Mouse (Mus musculus) neural tube, embryonic 14.5 days (tissue): ENCODE measurements at regions not wholly inside any gene's neighbourhood (a gene's known extent, or its start where the extent isn't known, plus 50 kb on each side); places are given as distances from the start of the nearest gene placed in this dataset.

Source experiments
- ATAC-seq: fragments of 200-750 bp; cut with Nextera tagmentation; 2 replicates; pipeline ENCODE4 v1.8.0; 2017; ENCODE audit warnings: low read depth, mild to moderate bottlenecking, moderate TSS enrichment, moderate library complexity
- H3K27ac ChIP-seq: fragments of 300-500 bp; sonication (generic); 2 replicates; pipeline ENCODE4 v1.5.1; 2014; ENCODE audit warnings: low read depth, mild to moderate bottlenecking, control low read depth, low read length, moderate library complexity, mixed read lengths
- H3K27me3 ChIP-seq: fragments of 300-500 bp; sonication (generic); 2 replicates; pipeline ENCODE4 v1.6.1; 2014; ENCODE audit warnings: low read length; ENCODE audit not compliant: control insufficient read depth, insufficient read depth
- H3K36me3 ChIP-seq: fragments of 300-500 bp; sonication (generic); 2 replicates; pipeline ENCODE4 v1.6.1; 2014; ENCODE audit warnings: low read length, mixed read lengths; ENCODE audit not compliant: control insufficient read depth, insufficient read depth
- H3K4me1 ChIP-seq: fragments of 300-500 bp; sonication (generic); 2 replicates; pipeline ENCODE4 v1.6.1; 2014; ENCODE audit warnings: low read length; ENCODE audit not compliant: control insufficient read depth, insufficient read depth
- H3K4me2 ChIP-seq: fragments of 300-500 bp; sonication (generic); 2 replicates; pipeline ENCODE4 v1.6.1; 2014; ENCODE audit warnings: mild to moderate bottlenecking, low read depth, low read length, control low read depth
- H3K4me3 ChIP-seq: fragments of 300-500 bp; sonication (generic); 2 replicates; pipeline ENCODE4 v1.5.1; 2014; ENCODE audit warnings: low read depth, low read length, control low read depth, mixed read lengths
- H3K9ac ChIP-seq: fragments of 300-500 bp; sonication (generic); replicated peaks from 2 replicates; pipeline ENCODE4 v1.6.1; 2014; ENCODE audit warnings: low read depth, mild to moderate bottlenecking, control low read depth, low read length, mixed read lengths
- H3K9me3 ChIP-seq: fragments of 300-500 bp; sonication (generic); 2 replicates; pipeline ENCODE4 v1.6.1; 2016; ENCODE audit warnings: low read length; ENCODE audit not compliant: control insufficient read depth
- WGBS: fragments of 180-500 bp; shearing (Covaris S2); extraction: QIAGEN DNeasy Blood & Tissue Kit; methylation state at CpG from one replicate; pipeline ENCODE4 v1.1.7; 2014; 5-methylcytosine and 5-hydroxymethylcytosine counted together

- 81% methylated on average over 2 of the region's 2 CpGs for WGBS
- no peak for ATAC-seq
Observed at GRCm38 (mm10) chr6:95179993-95180392, 63.0 kb downstream of the Kbtbd8 start.

GRCm38 (mm10) chr6:95182238-95182637, 65.2 kb downstream of the Kbtbd8 start:
- WGBS = 32% methylated on average over 1 of the region's 1 CpGs
- no peak overlapping the region for H3K4me3 ChIP-seq
- H3K9ac ChIP-seq = no peak overlapping the region
- H3K27me3 ChIP-seq = no peaks in the 10 kb centered on the region
- no peak overlapping the region for H3K4me2 ChIP-seq
- H3K9me3 ChIP-seq = no peaks in the 10 kb centered on the region
- H3K27ac ChIP-seq = no peak overlapping the region
- no peaks in the 10 kb centered on the region for H3K36me3 ChIP-seq
- ATAC-seq = no peak
- H3K4me1 ChIP-seq = no peaks in the 10 kb centered on the region

More at GRCm38 (mm10) chr6:95179993-95180392, 63.0 kb downstream of the Kbtbd8 start:
- no peaks in the 10 kb centered on the region for H3K27me3 ChIP-seq
- H3K4me2 ChIP-seq = no peak overlapping the region
- H3K9me3 ChIP-seq = no peaks in the 10 kb centered on the region
- no peak overlapping the region for H3K9ac ChIP-seq
- H3K36me3 ChIP-seq = no peaks in the 10 kb centered on the region
- no peak overlapping the region for H3K4me3 ChIP-seq
- no peak overlapping the region for H3K27ac ChIP-seq
- no peaks in the 10 kb centered on the region for H3K4me1 ChIP-seq

GRCm38 (mm10) chr6:95185074-95185931, 68.3 kb downstream of the Kbtbd8 start:
- no peak overlapping the region for H3K4me3 ChIP-seq
- no peaks in the 10 kb centered on the region for H3K4me1 ChIP-seq
- no peak overlapping the region for H3K4me2 ChIP-seq
- H3K36me3 ChIP-seq = no peaks in the 10 kb centered on the region
- H3K27me3 ChIP-seq = no peaks in the 10 kb centered on the region
- H3K9me3 ChIP-seq = no peaks in the 10 kb centered on the region
- H3K27ac ChIP-seq = no peak overlapping the region
- ATAC-seq = no peak
- no peak overlapping the region for H3K9ac ChIP-seq
- WGBS = 83% methylated on average over 7 of the region's 7 CpGs

GRCm38 (mm10) chr6:95196631-95197030, 79.6 kb downstream of the Kbtbd8 start:
- no peaks in the 10 kb centered on the region for H3K4me1 ChIP-seq
- H3K27me3 ChIP-seq = no peaks in the 10 kb centered on the region
- no peak for ATAC-seq
- no peak overlapping the region for H3K4me2 ChIP-seq
- no peaks in the 10 kb centered on the region for H3K36me3 ChIP-seq
- H3K9me3 ChIP-seq = no peaks in the 10 kb centered on the region
- WGBS = 31% methylated on average over 2 of the region's 2 CpGs
- H3K4me3 ChIP-seq = no peak overlapping the region
- no peak overlapping the region for H3K27ac ChIP-seq
- H3K9ac ChIP-seq = no peak overlapping the region

- H3K27ac ChIP-seq = no peak overlapping the region
- no peak overlapping the region for H3K4me2 ChIP-seq
- H3K36me3 ChIP-seq = no peaks in the 10 kb centered on the region
- ATAC-seq = no peak
- H3K4me1 ChIP-seq = 0 out of 2 replicates have a peak, but pooled peaks cover 5% of the 10 kb centered on the region
- H3K9me3 ChIP-seq = no peaks in the 10 kb centered on the region
- no peak overlapping the region for H3K9ac ChIP-seq
- no peak overlapping the region for H3K4me3 ChIP-seq
- H3K27me3 ChIP-seq = no peaks in the 10 kb centered on the region
- WGBS = 81% methylated on average over 6 of the region's 6 CpGs
Observed at GRCm38 (mm10) chr6:95198611-95199010, 81.6 kb downstream of the Kbtbd8 start.

GRCm38 (mm10) chr6:95202291-95202790, 85.3 kb downstream of the Kbtbd8 start:
- Histone ChIP-seq H3K27ac (peak overlapping the region; percentile 66), H3K4me1 (0 out of 2 replicates have a peak, but pooled peaks cover 5% of the 10 kb centered on the region), H3K36me3 (no peaks in the 10 kb centered on the region), H3K4me3 (no peak overlapping the region), H3K4me2 (peak overlapping the region; percentile 27; the same call in 1 of the 2 replicates), H3K9me3 (no peaks in the 10 kb centered on the region), H3K9ac (no peak overlapping the region), H3K27me3 (no peaks in the 10 kb centered on the region)
- ATAC-seq = peak; percentile 85
- 11% methylated on average over 6 of the region's 6 CpGs for WGBS

- Histone ChIP-seq H3K27me3 (no peaks in the 10 kb centered on the region), H3K4me1 (0 out of 2 replicates have a peak, but pooled peaks cover 5% of the 10 kb centered on the region), H3K36me3 (no peaks in the 10 kb centered on the region), H3K27ac (peak overlapping the region; percentile 66), H3K4me2 (peak overlapping the region; percentile 27), H3K4me3 (no peak overlapping the region), H3K9me3 (no peaks in the 10 kb centered on the region), H3K9ac (no peak overlapping the region)
- 18% methylated on average over 9 of the region's 9 CpGs for WGBS
- peak; percentile 78 for ATAC-seq
Observed at GRCm38 (mm10) chr6:95202978-95203377, 85.9 kb downstream of the Kbtbd8 start.

- H3K9ac ChIP-seq = no peak overlapping the region
- 0 out of 2 replicates have a peak, but pooled peaks cover 5% of the 10 kb centered on the region for H3K4me1 ChIP-seq
- no peak overlapping the region for H3K4me3 ChIP-seq
- H3K9me3 ChIP-seq = no peaks in the 10 kb centered on the region
- ATAC-seq = no peak
- H3K4me2 ChIP-seq = no peak overlapping the region
- no peaks in the 10 kb centered on the region for H3K36me3 ChIP-seq
- no peak overlapping the region for H3K27ac ChIP-seq
- WGBS = 78% methylated on average over 3 of the region's 3 CpGs
- H3K27me3 ChIP-seq = no peaks in the 10 kb centered on the region
Observed at GRCm38 (mm10) chr6:95204231-95204630, 87.2 kb downstream of the Kbtbd8 start.

- H3K36me3 ChIP-seq = no peaks in the 10 kb centered on the region
- no peak for ATAC-seq
- no peak overlapping the region for H3K9ac ChIP-seq
- H3K4me2 ChIP-seq = no peak overlapping the region
- 36% methylated on average over 2 of the region's 2 CpGs for WGBS
- no peaks in the 10 kb centered on the region for H3K27me3 ChIP-seq
- H3K4me3 ChIP-seq = no peak overlapping the region
- H3K27ac ChIP-seq = no peak overlapping the region
- H3K9me3 ChIP-seq = no peaks in the 10 kb centered on the region
- 0 out of 2 replicates have a peak, but pooled peaks cover 3% of the 10 kb centered on the region for H3K4me1 ChIP-seq
Observed at GRCm38 (mm10) chr6:95207063-95207462, 90.0 kb downstream of the Kbtbd8 start.
